Mouse (Mus musculus) lung, embryonic 15.5 days (tissue): ENCODE results near the gene Ubxn6. TPM values are rescaled to one million over a fixed set of nuclear protein-coding genes. Genes with fewer than 3 reads are reported as not detected.
"Not testable (repeated sequence)": the region's sequence is repeated elsewhere in the genome, so short reads cannot be mapped to it uniquely, and the experiment has no call there.

Source experiments
- ATAC-seq: fragments of 200-750 bp; cut with Nextera tagmentation; 2 replicates; pipeline ENCODE4 v1.8.0; 2017; ENCODE audit warnings: moderate number of reproducible peaks, borderline replicate concordance; ENCODE audit not compliant: low FRiP score, low TSS enrichment; ENCODE audit errors: extremely low read depth
- H3K27ac ChIP-seq: fragments of 300-500 bp; sonication (generic); 2 replicates; pipeline ENCODE4 v1.5.1; 2015; ENCODE audit warnings: moderate library complexity, mild to moderate bottlenecking, inconsistent platforms
- H3K27me3 ChIP-seq: fragments of 300-500 bp; sonication (generic); 2 replicates; pipeline ENCODE4 v1.6.1; 2015; ENCODE audit warnings: inconsistent platforms
- H3K36me3 ChIP-seq: fragments of 300-500 bp; sonication (generic); 2 replicates; pipeline ENCODE4 v1.6.1; 2015; ENCODE audit warnings: inconsistent platforms
- H3K4me1 ChIP-seq: fragments of 300-500 bp; sonication (generic); 2 replicates; pipeline ENCODE4 v1.6.1; 2015; ENCODE audit warnings: inconsistent platforms
- H3K4me2 ChIP-seq: fragments of 300-500 bp; sonication (generic); 2 replicates; pipeline ENCODE4 v1.6.1; 2015; ENCODE audit warnings: inconsistent platforms, mild to moderate bottlenecking, moderate library complexity
- H3K4me3 ChIP-seq: fragments of 300-500 bp; sonication (generic); 2 replicates; pipeline ENCODE4 v1.5.1; 2015; ENCODE audit warnings: mild to moderate bottlenecking, inconsistent platforms
- H3K9ac ChIP-seq: fragments of 300-500 bp; sonication (generic); 2 replicates; pipeline ENCODE4 v1.6.1; 2015; ENCODE audit warnings: inconsistent platforms
- H3K9me3 ChIP-seq: fragments of 300-500 bp; sonication (generic); 2 replicates; pipeline ENCODE4 v1.6.1; 2016; ENCODE audit warnings: inconsistent platforms
- WGBS: fragments of 180-500 bp; shearing (Covaris S2); methylation state at CpG from one replicate; pipeline ENCODE4 v1.1.7; 2015; 5-methylcytosine and 5-hydroxymethylcytosine counted together
- polyA plus RNA-seq: library from polyadenylated mRNA; unstranded; fragments of >200 nt; fragmentation: Nextera tagmentation; extraction: Ambion mirVana; gene quantifications from 2 replicates; pipeline ENCODE4 v1.2.1, GENCODE M21; 2015

Ubxn6 gene
- polyA plus RNA-seq, 1 experiment from 2014 or later = 41.3 TPM

DNA sequence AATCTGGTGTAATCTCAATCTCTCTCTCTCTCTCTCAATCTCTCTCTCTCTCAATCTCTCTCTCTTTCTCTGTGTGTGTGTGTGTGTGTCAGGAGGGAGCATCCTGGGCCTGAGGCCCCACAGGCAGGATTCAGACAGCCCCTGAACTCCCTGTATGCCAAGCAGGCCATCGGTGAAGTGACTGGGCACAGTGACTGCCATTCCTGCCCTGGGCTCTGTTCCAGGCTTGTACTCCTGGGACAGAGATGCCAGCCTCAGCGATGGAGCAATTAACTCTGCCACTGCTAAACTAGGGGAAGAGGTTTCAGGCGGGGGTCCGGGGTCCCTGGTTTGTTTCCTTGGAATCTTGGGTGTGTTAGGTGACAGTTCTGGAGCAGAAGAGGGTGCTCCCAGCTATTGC is 35.7 kb upstream of the Ubxn6 start:
- no peak overlapping the region for H3K27ac ChIP-seq
- H3K36me3 ChIP-seq = no peaks in the 10 kb centered on the region
- no peaks in the 10 kb centered on the region for H3K9me3 ChIP-seq
- H3K27me3 ChIP-seq = 0 out of 2 replicates have a peak, but pooled peaks cover 4% of the 10 kb centered on the region
- ATAC-seq = no peak
- H3K4me1 ChIP-seq = no peaks in the 10 kb centered on the region
- no peak overlapping the region for H3K4me2 ChIP-seq
- H3K9ac ChIP-seq = no peak overlapping the region
- no peak overlapping the region for H3K4me3 ChIP-seq
- 75% methylated on average over 4 of the region's 4 CpGs for WGBS

GRCm38 (mm10) chr17:56109219-56110051 is 34.6 kb upstream of the Ubxn6 start, which contains the start of gene Plin4:
Gene Plin4, minus strand, starts transcription at chr17:56109803.
- no peaks in the 10 kb centered on the region for H3K9me3 ChIP-seq
- H3K4me1 ChIP-seq = no peaks in the 10 kb centered on the region
- no peaks in the 10 kb centered on the region for H3K36me3 ChIP-seq
- no peak within 1 kb of the TSS for H3K9ac ChIP-seq
- 49% methylated on average over 10 of the region's 10 CpGs for WGBS
- ATAC-seq = 0 out of 2 replicates have a peak, but pooled peaks have one; percentile 6
- H3K27me3 ChIP-seq = no peaks in the 10 kb centered on the region
- no peak within 1 kb of the TSS for H3K4me2 ChIP-seq
- no peak within 1 kb of the TSS for H3K4me3 ChIP-seq
- H3K27ac ChIP-seq = no peak within 1 kb of the TSS

- 68% methylated on average over 6 of the region's 6 CpGs for WGBS
- H3K4me1 ChIP-seq = no peaks in the 10 kb centered on the region
- ATAC-seq = peak; percentile 40; the same call in 1 of the 2 replicates
- no peak overlapping the region for H3K4me2 ChIP-seq
- H3K36me3 ChIP-seq = peaks cover 6% of the 10 kb centered on the region; the same call in 1 of the 2 replicates
- no peak overlapping the region for H3K27ac ChIP-seq
- no peaks in the 10 kb centered on the region for H3K9me3 ChIP-seq
- H3K27me3 ChIP-seq = no peaks in the 10 kb centered on the region
- no peak overlapping the region for H3K9ac ChIP-seq
- no peak overlapping the region for H3K4me3 ChIP-seq
These were observed 33.7 kb upstream of the Ubxn6 start for GRCm38 (mm10) chr17:56108334-56109044.

- ATAC-seq = no peak
- H3K27ac ChIP-seq = no peak overlapping the region
- H3K4me1 ChIP-seq = no peaks in the 10 kb centered on the region
- no peaks in the 10 kb centered on the region for H3K27me3 ChIP-seq
- no peaks in the 10 kb centered on the region for H3K9me3 ChIP-seq
- H3K4me2 ChIP-seq = no peak overlapping the region
- 68% methylated on average over 2 of the region's 2 CpGs for WGBS
- no peak overlapping the region for H3K4me3 ChIP-seq
- H3K9ac ChIP-seq = no peak overlapping the region
- peaks cover 8% of the 10 kb centered on the region for H3K36me3 ChIP-seq
These were observed 32.9 kb upstream of the Ubxn6 start for GRCm38 (mm10) chr17:56107736-56108135.

- Histone ChIP-seq H3K27ac (no peak overlapping the region), H3K4me1 (no peaks in the 10 kb centered on the region), H3K4me3 (no peak overlapping the region), H3K36me3 (peaks cover 16% of the 10 kb centered on the region), H3K4me2 (no peak overlapping the region), H3K9ac (no peak overlapping the region), H3K9me3 (no peaks in the 10 kb centered on the region), H3K27me3 (no peaks in the 10 kb centered on the region)
- no peak for ATAC-seq
- 64% methylated on average over 4 of the region's 4 CpGs for WGBS
These were observed 32.2 kb upstream of the Ubxn6 start for GRCm38 (mm10) chr17:56106981-56107380.

- H3K4me3 ChIP-seq, H3K4me1 ChIP-seq, ATAC-seq, H3K27me3 ChIP-seq, H3K4me2 ChIP-seq, H3K9ac ChIP-seq, H3K27ac ChIP-seq, H3K9me3 ChIP-seq: not testable (repeated sequence)
- H3K36me3 ChIP-seq = peaks cover 19% of the 10 kb centered on the region
- WGBS = 93% methylated on average over 4 of the region's 4 CpGs
These were observed 31.6 kb upstream of the Ubxn6 start for GRCm38 (mm10) chr17:56106436-56106835.

GRCm38 (mm10) chr17:56104821-56105220 is 30.0 kb upstream of the Ubxn6 start:
- H3K4me1 ChIP-seq, ATAC-seq: not testable (repeated sequence)
- 85% methylated on average over 3 of the region's 5 CpGs for WGBS

DNA sequence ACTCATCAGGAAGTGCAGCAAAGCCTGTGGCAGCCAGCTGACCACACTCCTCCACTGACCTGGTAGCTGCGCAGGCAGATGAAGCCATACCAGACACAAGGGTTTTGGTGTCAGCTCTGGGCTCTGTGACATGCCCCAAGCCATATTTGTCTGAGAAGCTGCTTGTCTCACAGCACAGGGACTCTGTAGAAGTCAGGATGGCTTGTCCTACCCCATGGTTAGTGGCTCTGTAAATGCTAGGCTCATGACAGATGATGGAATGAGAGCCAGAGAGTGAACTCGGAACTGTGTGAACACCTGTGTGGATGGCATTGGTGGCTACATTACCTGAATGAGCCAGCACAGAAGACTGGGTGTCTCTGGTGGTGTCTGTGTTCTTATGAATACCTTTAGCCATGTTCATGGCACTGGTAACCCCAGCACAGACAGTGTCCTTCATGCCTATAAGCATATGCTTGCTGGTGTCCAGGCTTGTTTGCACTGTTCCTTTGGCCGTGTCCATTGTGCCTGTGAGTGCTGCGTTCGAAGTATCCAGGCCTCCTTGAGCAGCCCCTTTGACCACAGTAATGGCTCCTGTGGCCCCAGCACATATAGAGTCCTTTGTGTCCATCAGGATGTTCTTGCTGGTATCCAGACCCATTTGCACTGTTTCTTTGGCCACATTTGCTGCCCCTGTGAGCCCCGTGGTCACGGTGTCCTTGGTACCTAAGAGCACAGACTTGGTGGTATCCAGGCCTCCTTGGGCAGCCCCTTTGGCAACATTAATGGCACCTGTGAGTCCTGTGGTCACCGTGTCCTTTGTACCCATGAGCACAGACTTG is 28.8 kb upstream of the Ubxn6 start:
- WGBS = 94% methylated on average over 8 of the region's 8 CpGs
- H3K36me3 ChIP-seq = peaks cover 42% of the 10 kb centered on the region
- no peak overlapping the region for H3K27ac ChIP-seq

More at GRCm38 (mm10) chr17:56104821-56105220, 30.0 kb upstream of the Ubxn6 start:
- not testable (repeated sequence) for H3K27me3 ChIP-seq, H3K9ac ChIP-seq, H3K9me3 ChIP-seq, H3K4me3 ChIP-seq, H3K27ac ChIP-seq, H3K4me2 ChIP-seq
- peaks cover 33% of the 10 kb centered on the region for H3K36me3 ChIP-seq

GRCm38 (mm10) chr17:56102927-56103326 is 28.1 kb upstream of the Ubxn6 start:
- H3K27ac ChIP-seq = no peak overlapping the region
- 0 out of 2 replicates have a peak, but pooled peaks have one; percentile 20 for ATAC-seq
- no peaks in the 10 kb centered on the region for H3K9me3 ChIP-seq
- H3K36me3 ChIP-seq = peaks cover 49% of the 10 kb centered on the region
- no peak overlapping the region for H3K4me2 ChIP-seq
- no peaks in the 10 kb centered on the region for H3K4me1 ChIP-seq
- no peak overlapping the region for H3K9ac ChIP-seq
- no peaks in the 10 kb centered on the region for H3K27me3 ChIP-seq
- 94% methylated on average over 9 of the region's 9 CpGs for WGBS
- no peak overlapping the region for H3K4me3 ChIP-seq

More for the DNA sequence above, 28.8 kb upstream of the Ubxn6 start:
- H3K4me2 ChIP-seq = no peak overlapping the region
- H3K9me3 ChIP-seq = no peaks in the 10 kb centered on the region
- no peak overlapping the region for H3K4me3 ChIP-seq
- H3K4me1 ChIP-seq = no peaks in the 10 kb centered on the region
- no peak for ATAC-seq
- H3K27me3 ChIP-seq = no peaks in the 10 kb centered on the region
- no peak overlapping the region for H3K9ac ChIP-seq

- H3K4me1 ChIP-seq = no peaks in the 10 kb centered on the region
- H3K9ac ChIP-seq = no peak overlapping the region
- H3K27ac ChIP-seq = no peak overlapping the region
- WGBS = 85% methylated on average over 5 of the region's 5 CpGs
- no peaks in the 10 kb centered on the region for H3K27me3 ChIP-seq
- H3K4me2 ChIP-seq = no peak overlapping the region
- ATAC-seq = no peak
- H3K36me3 ChIP-seq = peaks cover 57% of the 10 kb centered on the region
- no peaks in the 10 kb centered on the region for H3K9me3 ChIP-seq
- no peak overlapping the region for H3K4me3 ChIP-seq
These were observed 27.3 kb upstream of the Ubxn6 start for GRCm38 (mm10) chr17:56102158-56102557.

DNA sequence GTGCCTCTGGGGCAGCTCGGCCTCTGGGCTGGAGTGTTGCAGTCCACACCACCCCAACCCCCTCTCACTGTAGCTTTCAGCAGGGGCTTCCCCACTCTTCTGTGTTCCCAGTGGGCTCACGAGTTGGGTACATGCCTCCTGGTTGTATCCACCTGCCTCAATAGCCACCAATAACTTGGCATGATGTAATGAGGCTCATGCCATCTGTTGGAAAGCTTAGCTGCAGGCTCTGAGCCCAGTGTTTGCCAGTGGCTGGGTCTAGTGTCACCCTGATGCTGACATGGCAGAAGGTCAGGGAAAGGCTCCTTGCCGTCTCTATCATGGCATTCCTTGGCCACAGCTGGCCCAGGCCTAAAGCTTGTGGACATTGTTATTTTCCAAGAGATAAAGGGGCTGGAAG is 26.0 kb upstream of the Ubxn6 start:
- WGBS = 86% methylated on average over 3 of the region's 3 CpGs
- Histone ChIP-seq H3K4me3 (no peak overlapping the region), H3K4me2 (no peak overlapping the region), H3K9me3 (no peaks in the 10 kb centered on the region), H3K9ac (no peak overlapping the region), H3K27ac (no peak overlapping the region), H3K36me3 (peaks cover 70% of the 10 kb centered on the region), H3K27me3 (no peaks in the 10 kb centered on the region), H3K4me1 (no peaks in the 10 kb centered on the region)
- ATAC-seq = no peak
